Mouse (Mus musculus): ENCODE data around the gene Map4. TPM values are rescaled to one million over a fixed set of nuclear protein-coding genes. Genes with fewer than 3 reads are reported as not detected.
A peak's percentile ranks its signal among the peaks of the same experiment; 100 is the strongest.

Gene Map4
- total RNA-seq, 2 experiments from 2014 or later = 282 to 291 TPM

- DNase-seq = no peak
Observed at GRCm38 (mm10) chr9:110002413-110002812, 71.2 kb downstream of the Map4 start.

- DNase-seq = no peak
Observed at GRCm38 (mm10) chr9:110019224-110019623, 88.0 kb downstream of the Map4 start.

- DNase-seq = no peak
Observed at GRCm38 (mm10) chr9:110020405-110020804, 89.1 kb downstream of the Map4 start.

GRCm38 (mm10) chr9:110021463-110021862, 90.2 kb downstream of the Map4 start:
- no peak for DNase-seq

- no peak for DNase-seq
Observed at GRCm38 (mm10) chr9:110022151-110022550, 90.9 kb downstream of the Map4 start.

- DNase-seq = no peak
Observed at GRCm38 (mm10) chr9:110035091-110035490, 103.8 kb downstream of the Map4 start.

- DNase-seq = no peak
Observed at GRCm38 (mm10) chr9:110037895-110038294, 106.6 kb downstream of the Map4 start.

- DNase-seq = no peak
Observed at GRCm38 (mm10) chr9:110038485-110038884, 107.2 kb downstream of the Map4 start.

- no peak for DNase-seq
Observed at GRCm38 (mm10) chr9:110044373-110044772, 113.1 kb downstream of the Map4 start.

GRCm38 (mm10) chr9:110045763-110046377, 114.6 kb downstream of the Map4 start:
- no peak for DNase-seq

- DNase-seq = no peak
Observed at GRCm38 (mm10) chr9:110047260-110047659, 116.0 kb downstream of the Map4 start.

- DNase-seq = no peak
Observed at GRCm38 (mm10) chr9:110047857-110048256, 116.6 kb downstream of the Map4 start.

GRCm38 (mm10) chr9:110051184-110051583, 119.9 kb downstream of the Map4 start:
- DNase-seq = no peak

GRCm38 (mm10) chr9:110051869-110052661, 120.8 kb downstream of the Map4 start:
- peak; percentile 29 for DNase-seq

- DNase-seq = no peak
Observed at GRCm38 (mm10) chr9:110052951-110053304, 121.7 kb downstream of the Map4 start.

- peak; percentile 39 for DNase-seq
Observed at GRCm38 (mm10) chr9:110053305-110054079, 122.2 kb downstream of the Map4 start.

- no peak for DNase-seq
Observed at GRCm38 (mm10) chr9:110054080-110054421, 122.8 kb downstream of the Map4 start.

GRCm38 (mm10) chr9:110054781-110055180, 123.5 kb downstream of the Map4 start:
- no peak for DNase-seq

- no peak for DNase-seq
Observed at GRCm38 (mm10) chr9:110057200-110057599, 125.9 kb downstream of the Map4 start.

GRCm38 (mm10) chr9:110060761-110061160, 129.5 kb downstream of the Map4 start:
- DNase-seq = no peak

GRCm38 (mm10) chr9:110062405-110062804, 131.1 kb downstream of the Map4 start:
- DNase-seq = no peak

GRCm38 (mm10) chr9:110062861-110063260, 131.6 kb downstream of the Map4 start:
- no peak for DNase-seq

GRCm38 (mm10) chr9:110064641-110065040, 133.4 kb downstream of the Map4 start:
- no peak for DNase-seq

Data from heart, postnatal 4 days (tissue).